Mouse (Mus musculus) limb, embryonic 12.5 days (tissue): ENCODE measurements around the gene Nfyb. TPM values are rescaled to one million over a fixed set of nuclear protein-coding genes. Genes with fewer than 3 reads are reported as not detected.

Experiments used
- ATAC-seq: fragments of 200-750 bp; cut with Nextera tagmentation; 2 replicates; pipeline ENCODE4 v1.8.0; 2017; ENCODE audit warnings: low read depth, moderate TSS enrichment; ENCODE audit not compliant: insufficient number of reproducible peaks, insufficient read depth, low FRiP score, low TSS enrichment
- H3K27ac ChIP-seq: fragments of 300-500 bp; sonication (generic); 2 replicates; pipeline ENCODE4 v1.5.1; 2016; ENCODE audit warnings: mild to moderate bottlenecking, moderate library complexity
- H3K27me3 ChIP-seq: fragments of 300-500 bp; sonication (generic); 2 replicates; pipeline ENCODE4 v1.6.1; 2016; ENCODE audit warnings: mild to moderate bottlenecking, moderate library complexity
- H3K36me3 ChIP-seq: fragments of 300-500 bp; sonication (generic); 2 replicates; pipeline ENCODE4 v1.6.1; 2016; ENCODE audit warnings: mild to moderate bottlenecking, moderate library complexity
- H3K4me1 ChIP-seq: fragments of 300-500 bp; sonication (generic); replicated peaks from 2 replicates; pipeline ENCODE4 v1.6.1; 2016
- H3K4me2 ChIP-seq: fragments of 300-500 bp; sonication (generic); 2 replicates; pipeline ENCODE4 v1.6.1; 2016; ENCODE audit warnings: mild to moderate bottlenecking, moderate library complexity
- H3K4me3 ChIP-seq: fragments of 300-500 bp; sonication (generic); replicated peaks from 2 replicates; pipeline ENCODE4 v1.5.1; 2016; ENCODE audit warnings: mild to moderate bottlenecking
- H3K9ac ChIP-seq: fragments of 300-500 bp; sonication (generic); replicated peaks from 2 replicates; pipeline ENCODE4 v1.6.1; 2016; ENCODE audit warnings: mild to moderate bottlenecking, moderate library complexity
- H3K9me3 ChIP-seq: fragments of 300-500 bp; sonication (generic); 2 replicates; pipeline ENCODE4 v1.6.1; 2016; ENCODE audit warnings: mild to moderate bottlenecking, moderate library complexity
- WGBS: fragments of 180-500 bp; shearing (Covaris S2); methylation state at CpG from one replicate; pipeline ENCODE4 v1.1.7; 2016; 5-methylcytosine and 5-hydroxymethylcytosine counted together
- polyA plus RNA-seq: library from polyadenylated mRNA; unstranded; fragments of >200 nt; fragmentation: Nextera tagmentation; extraction: Ambion mirVana; gene quantifications from 2 replicates; pipeline ENCODE4 v1.2.1, GENCODE M21; 2016

Gene Nfyb
- 61.4 and 66.8 TPM in 2 replicates for polyA plus RNA-seq

DNA sequence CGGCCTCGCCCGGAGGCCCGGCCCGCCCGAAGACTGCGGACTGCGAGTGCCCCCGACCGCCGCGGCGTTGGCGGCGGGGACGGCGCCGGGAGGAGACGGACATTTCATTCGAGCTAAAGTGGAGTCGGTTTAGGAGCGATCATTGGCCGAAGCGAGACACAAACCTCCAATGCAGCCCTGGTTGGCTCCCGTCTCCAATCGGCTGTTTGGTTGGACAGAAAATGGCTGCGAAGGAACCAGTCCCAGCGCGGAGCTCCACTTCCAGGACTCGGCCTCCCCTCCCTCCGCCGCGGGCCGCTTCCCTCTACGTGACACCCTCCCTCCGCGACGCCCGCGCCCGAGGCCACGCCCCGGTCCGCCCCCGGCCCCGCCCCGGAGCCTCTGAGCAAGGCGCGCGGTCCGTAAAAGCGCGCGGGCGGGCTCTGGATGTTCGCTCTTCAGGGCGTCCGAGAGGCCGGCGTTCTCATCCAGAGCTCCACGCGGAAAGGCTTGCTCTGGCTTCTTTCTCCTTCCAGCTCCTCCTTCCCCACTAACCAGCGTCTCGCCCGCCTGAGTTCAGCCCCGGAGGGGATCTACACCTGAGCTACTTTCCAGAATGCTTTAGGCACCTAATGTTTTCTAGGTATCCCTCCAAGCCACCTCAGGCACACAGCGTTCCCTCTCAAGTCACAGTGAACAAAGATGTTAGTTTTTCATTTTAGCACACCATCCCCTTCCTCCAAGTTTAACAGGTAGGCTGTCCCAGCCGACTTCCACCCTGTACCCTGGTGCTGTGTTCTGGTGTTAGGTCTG lies at the start of gene Nfyb:
TSS of gene Nfyb (minus strand) at position 305 of the 792 bp plus-strand sequence.
- H3K4me3 ChIP-seq, result peak within 1 kb of the TSS; percentile 96
- peak within 1 kb of the TSS; percentile 100 for H3K27ac ChIP-seq
- H3K27me3 ChIP-seq, result no peaks in the 10 kb centered on the region
- 1% methylated on average over 66 of the region's 68 CpGs for WGBS
- H3K9me3 ChIP-seq, result no peaks in the 10 kb centered on the region
- H3K4me1 ChIP-seq, result peaks cover 37% of the 10 kb centered on the region
- H3K36me3 ChIP-seq, result peaks cover 25% of the 10 kb centered on the region
- H3K4me2 ChIP-seq, result peak within 1 kb of the TSS; percentile 73
- peak within 1 kb of the TSS; percentile 100 for H3K9ac ChIP-seq
- ATAC-seq, result peak; percentile 97

DNA sequence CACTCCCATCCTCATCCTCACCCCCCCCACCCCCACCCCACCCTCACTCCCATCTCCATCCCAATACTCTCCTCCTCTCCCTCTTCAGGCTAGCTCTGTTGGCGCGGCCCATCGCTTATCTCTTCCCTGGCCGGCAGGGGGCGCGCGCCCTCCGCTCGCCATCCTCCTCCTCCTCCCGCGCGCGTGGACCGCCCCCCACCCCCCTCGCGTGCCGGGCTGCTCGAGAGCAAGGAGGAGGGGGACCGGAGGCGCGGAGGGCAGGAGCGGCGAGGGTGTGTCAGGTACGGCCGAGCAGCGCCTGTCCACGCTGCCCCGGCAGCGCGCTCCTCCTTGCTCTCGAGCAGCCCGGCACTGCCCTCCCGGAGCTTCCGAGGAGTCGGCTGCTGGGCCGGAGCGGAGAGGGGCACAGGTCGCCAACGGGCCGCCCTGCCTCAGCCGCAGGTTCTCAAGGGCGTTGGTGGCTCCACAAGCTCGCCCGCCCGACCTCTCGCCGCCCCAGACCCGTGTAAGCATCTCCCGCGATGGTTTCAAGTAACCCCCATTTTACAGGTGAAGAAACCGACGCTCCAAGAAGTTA lies 48.0 kb upstream of the Nfyb start:
- H3K4me2 ChIP-seq, result peak overlapping the region; percentile 69
- no peaks in the 10 kb centered on the region; the same call in 1 of the 2 replicates for H3K27me3 ChIP-seq
- H3K9me3 ChIP-seq, result no peaks in the 10 kb centered on the region
- H3K36me3 ChIP-seq, result no peaks in the 10 kb centered on the region
- ATAC-seq, result peak; percentile 49
- 6% methylated on average over 47 of the region's 52 CpGs for WGBS
- H3K4me1 ChIP-seq, result peaks cover 19% of the 10 kb centered on the region
- H3K9ac ChIP-seq, result peak overlapping the region; percentile 51
- H3K4me3 ChIP-seq, result peak overlapping the region; percentile 56
- H3K27ac ChIP-seq, result 0 out of 2 replicates have a peak overlapping the region, but pooled peaks have one; percentile 41

DNA sequence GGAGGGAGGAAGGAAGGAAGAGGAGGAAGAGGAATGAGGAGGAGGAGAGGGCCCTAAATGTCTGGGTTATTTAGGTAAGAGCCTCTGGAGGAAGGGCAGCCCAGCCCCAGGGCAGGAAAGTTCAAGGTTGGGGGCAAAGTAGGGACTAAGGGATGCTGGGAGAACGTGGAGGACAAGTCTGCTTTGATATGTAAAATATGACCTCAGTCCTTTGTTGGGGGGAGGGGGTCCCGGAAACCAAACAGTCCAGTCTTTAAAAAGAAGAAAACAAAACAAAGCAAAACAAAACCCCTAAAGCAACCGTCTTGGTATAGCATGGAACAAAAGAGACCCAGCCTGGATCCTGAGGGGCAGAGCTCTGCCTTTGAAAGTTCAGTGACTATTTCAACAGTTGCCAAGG lies 45.4 kb upstream of the Nfyb start:
- no peaks in the 10 kb centered on the region for H3K36me3 ChIP-seq
- no peak overlapping the region for H3K27ac ChIP-seq
- H3K9me3 ChIP-seq, result no peaks in the 10 kb centered on the region
- no peak overlapping the region for H3K9ac ChIP-seq
- H3K4me3 ChIP-seq, result no peak overlapping the region
- peaks cover 10% of the 10 kb centered on the region for H3K4me1 ChIP-seq
- ATAC-seq, result no peak
- 30% methylated on average over 3 of the region's 3 CpGs for whole genome bisulfite sequencing
- no peaks in the 10 kb centered on the region; the same call in 1 of the 2 replicates for H3K27me3 ChIP-seq
- H3K4me2 ChIP-seq, result no peak overlapping the region

DNA sequence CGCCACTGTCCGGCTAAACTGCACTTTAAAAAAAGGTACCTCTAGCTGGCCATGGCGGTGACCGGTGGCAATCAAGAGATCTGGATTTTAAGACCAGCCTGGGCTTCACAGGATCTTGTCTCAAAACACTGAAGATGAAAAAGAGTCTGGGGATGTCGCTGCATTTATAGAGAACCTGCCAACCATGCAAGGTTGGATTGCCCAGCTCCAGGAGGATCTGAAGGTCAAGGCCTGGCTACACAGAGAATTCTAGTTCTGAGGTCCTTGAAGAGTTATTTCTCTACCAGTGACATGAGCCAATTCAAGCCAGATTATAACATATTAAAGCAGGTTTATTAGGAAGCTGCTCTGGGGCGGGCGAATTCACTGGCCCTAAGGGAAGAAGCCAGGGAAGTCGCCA lies 44.9 kb upstream of the Nfyb start:
- Histone ChIP-seq H3K4me1 (peaks cover 5% of the 10 kb centered on the region), H3K27ac (no peak overlapping the region), H3K9me3 (no peaks in the 10 kb centered on the region), H3K27me3 (no peaks in the 10 kb centered on the region; the same call in 1 of the 2 replicates), H3K36me3 (no peaks in the 10 kb centered on the region), H3K9ac (no peak overlapping the region), H3K4me2 (no peak overlapping the region), H3K4me3 (no peak overlapping the region)
- whole genome bisulfite sequencing, result 80% methylated on average over 8 of the region's 8 CpGs
- ATAC-seq, result no peak

DNA sequence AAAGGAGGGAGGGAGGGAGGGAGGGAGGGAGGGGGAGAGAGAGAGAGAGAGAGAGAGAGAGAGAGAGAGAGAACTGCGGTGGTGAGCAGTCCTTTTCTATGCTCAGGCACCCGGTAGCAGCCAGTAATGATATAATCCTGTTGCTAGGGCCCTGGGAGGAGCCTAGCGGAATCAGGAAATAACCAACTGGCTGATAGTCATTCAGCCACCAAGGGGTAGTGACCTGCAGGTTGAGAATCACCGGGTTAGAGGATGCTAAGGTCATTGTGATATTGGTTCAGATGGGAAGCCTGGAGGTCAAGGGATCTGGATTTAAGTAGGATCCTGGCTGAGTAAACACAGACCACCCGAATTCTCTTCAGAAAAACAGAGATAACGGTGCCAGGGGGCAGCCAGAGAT lies 44.2 kb upstream of the Nfyb start:
- 58% methylated on average over 6 of the region's 6 CpGs for WGBS
- Histone ChIP-seq H3K9me3 (no peaks in the 10 kb centered on the region), H3K9ac (no peak overlapping the region), H3K4me2 (no peak overlapping the region), H3K27ac (no peak overlapping the region), H3K4me3 (no peak overlapping the region), H3K36me3 (no peaks in the 10 kb centered on the region), H3K27me3 (no peaks in the 10 kb centered on the region; the same call in 1 of the 2 replicates), H3K4me1 (no peaks in the 10 kb centered on the region)
- ATAC-seq, result no peak

DNA sequence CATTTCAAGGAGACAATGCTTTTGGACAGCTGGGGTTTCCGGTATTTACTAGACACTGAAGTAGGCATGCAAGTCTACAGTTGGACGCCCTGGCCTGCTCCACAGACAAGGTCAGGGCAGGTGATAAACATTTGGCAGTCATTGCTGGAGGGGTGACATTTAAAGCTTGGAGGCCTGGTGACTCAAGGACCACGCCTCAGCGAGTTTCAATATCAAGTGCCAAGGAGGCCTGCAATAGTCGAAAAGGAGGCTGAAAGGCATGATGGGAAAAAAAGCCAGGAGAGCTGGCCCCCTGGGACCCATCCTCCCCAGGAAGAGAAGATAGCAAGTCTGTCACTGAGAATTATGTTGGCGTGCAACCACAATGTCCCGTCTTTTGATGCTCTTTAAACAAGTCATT lies 43.3 kb upstream of the Nfyb start:
- no peaks in the 10 kb centered on the region for H3K9me3 ChIP-seq

DNA sequence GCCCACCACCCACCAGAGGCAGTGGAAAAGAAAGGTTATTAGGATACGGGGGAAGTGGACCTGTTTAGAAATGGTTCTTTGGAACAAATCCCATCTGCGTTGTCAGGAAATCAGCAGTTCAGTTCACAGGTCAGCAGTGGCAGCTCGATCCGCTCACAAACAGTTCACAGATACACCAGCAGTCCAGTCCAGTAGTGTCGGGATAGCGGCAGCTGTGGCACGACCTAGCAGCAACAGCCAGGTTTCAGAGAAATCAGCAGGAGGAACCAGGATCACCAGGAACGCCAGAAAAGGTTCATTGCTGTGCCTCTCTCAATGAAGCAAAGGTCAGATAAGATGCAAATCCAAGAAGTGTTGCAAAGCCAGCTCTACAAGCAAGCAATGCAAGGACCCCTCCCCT lies 42.5 kb upstream of the Nfyb start:
- no peaks in the 10 kb centered on the region for H3K9me3 ChIP-seq
- 77% methylated on average over 8 of the region's 8 CpGs for WGBS
- no peaks in the 10 kb centered on the region for H3K27me3 ChIP-seq
- H3K4me1 ChIP-seq, result no peaks in the 10 kb centered on the region
- H3K4me3 ChIP-seq, result no peak overlapping the region
- ATAC-seq, result no peak
- no peaks in the 10 kb centered on the region for H3K36me3 ChIP-seq
- no peak overlapping the region for H3K27ac ChIP-seq
- H3K9ac ChIP-seq, result no peak overlapping the region
- H3K4me2 ChIP-seq, result no peak overlapping the region

More for the DNA sequence above, 43.3 kb upstream of the Nfyb start:
- Histone ChIP-seq H3K4me1 (no peaks in the 10 kb centered on the region), H3K9ac (no peak overlapping the region), H3K36me3 (no peaks in the 10 kb centered on the region), H3K27ac (no peak overlapping the region), H3K4me2 (no peak overlapping the region), H3K4me3 (no peak overlapping the region), H3K27me3 (no peaks in the 10 kb centered on the region; the same call in 1 of the 2 replicates)
- no peak for ATAC-seq
- WGBS, result 79% methylated on average over 7 of the region's 7 CpGs

DNA sequence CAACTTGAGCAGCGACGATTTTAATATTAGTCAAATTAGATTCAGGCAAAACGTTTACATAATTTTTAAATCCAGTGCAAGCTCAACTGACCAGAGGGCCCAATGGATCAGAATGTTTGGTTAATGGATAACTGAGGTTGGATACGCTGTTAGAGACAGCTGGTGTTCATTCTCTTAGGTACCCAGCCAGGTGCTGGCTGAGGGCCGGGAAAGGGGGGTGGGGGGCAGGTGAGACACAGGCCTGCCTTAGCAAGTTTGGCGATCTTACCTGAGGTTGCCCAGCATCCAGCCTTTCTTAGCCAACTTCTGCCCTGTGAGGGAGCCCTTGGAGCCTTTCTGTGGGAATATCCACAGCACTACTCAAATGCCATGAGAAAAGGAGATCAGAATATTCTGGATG lies 41.2 kb upstream of the Nfyb start:
- H3K4me1 ChIP-seq, result no peaks in the 10 kb centered on the region
- no peak overlapping the region for H3K27ac ChIP-seq
- no peak for ATAC-seq
- no peak overlapping the region for H3K4me3 ChIP-seq
- H3K9ac ChIP-seq, result no peak overlapping the region
- H3K9me3 ChIP-seq, result no peaks in the 10 kb centered on the region
- WGBS, result 86% methylated on average over 6 of the region's 6 CpGs
- H3K4me2 ChIP-seq, result no peak overlapping the region
- H3K36me3 ChIP-seq, result no peaks in the 10 kb centered on the region
- H3K27me3 ChIP-seq, result no peaks in the 10 kb centered on the region

DNA sequence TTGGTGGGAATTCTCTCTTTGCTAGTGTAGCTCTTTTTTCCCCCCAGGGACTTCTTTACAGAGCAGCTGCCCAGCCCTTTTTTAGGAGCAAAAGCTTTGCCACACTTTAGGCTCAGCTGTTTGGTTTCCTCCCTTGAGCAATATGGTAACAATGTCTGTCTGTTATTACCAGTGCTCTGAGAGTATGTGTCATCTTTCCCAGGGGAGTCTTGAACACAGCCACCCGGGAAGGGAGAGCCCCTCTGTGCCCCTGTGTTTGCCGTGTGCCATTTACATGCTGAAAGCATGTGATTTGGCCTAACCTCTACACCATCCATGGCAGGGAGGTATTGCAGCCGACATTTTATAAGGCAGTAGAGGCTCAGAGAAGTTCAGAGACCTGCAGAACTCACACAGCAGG lies 40.5 kb upstream of the Nfyb start:
- Histone ChIP-seq H3K27ac (no peak overlapping the region), H3K9ac (no peak overlapping the region), H3K27me3 (no peaks in the 10 kb centered on the region), H3K9me3 (no peaks in the 10 kb centered on the region), H3K4me2 (no peak overlapping the region), H3K4me1 (no peaks in the 10 kb centered on the region), H3K4me3 (no peak overlapping the region), H3K36me3 (no peaks in the 10 kb centered on the region)
- ATAC-seq, result no peak
- 57% methylated on average over 3 of the region's 3 CpGs for WGBS

DNA sequence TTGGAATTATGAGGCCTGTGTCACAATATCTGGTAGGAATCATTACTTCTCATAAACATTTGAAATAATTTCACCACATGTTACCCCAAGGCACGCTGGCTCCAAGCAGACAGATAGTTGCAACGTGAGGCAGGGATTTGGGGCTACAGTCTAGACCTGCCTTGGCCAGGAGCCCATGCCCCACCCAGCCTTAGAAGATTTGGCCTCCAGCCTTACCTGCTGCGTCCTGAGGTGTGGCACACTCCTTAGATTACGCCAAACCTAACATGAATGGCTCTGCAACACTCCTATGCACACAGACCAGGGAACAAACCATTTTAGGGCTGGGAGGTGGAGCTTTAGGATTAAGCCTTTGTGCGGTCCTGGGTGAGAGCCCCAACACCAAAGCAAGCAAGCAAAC lies 36.1 kb upstream of the Nfyb start:
- no peaks in the 10 kb centered on the region for H3K9me3 ChIP-seq
- WGBS, result 78% methylated on average over 5 of the region's 5 CpGs
- H3K4me2 ChIP-seq, result no peak overlapping the region

DNA sequence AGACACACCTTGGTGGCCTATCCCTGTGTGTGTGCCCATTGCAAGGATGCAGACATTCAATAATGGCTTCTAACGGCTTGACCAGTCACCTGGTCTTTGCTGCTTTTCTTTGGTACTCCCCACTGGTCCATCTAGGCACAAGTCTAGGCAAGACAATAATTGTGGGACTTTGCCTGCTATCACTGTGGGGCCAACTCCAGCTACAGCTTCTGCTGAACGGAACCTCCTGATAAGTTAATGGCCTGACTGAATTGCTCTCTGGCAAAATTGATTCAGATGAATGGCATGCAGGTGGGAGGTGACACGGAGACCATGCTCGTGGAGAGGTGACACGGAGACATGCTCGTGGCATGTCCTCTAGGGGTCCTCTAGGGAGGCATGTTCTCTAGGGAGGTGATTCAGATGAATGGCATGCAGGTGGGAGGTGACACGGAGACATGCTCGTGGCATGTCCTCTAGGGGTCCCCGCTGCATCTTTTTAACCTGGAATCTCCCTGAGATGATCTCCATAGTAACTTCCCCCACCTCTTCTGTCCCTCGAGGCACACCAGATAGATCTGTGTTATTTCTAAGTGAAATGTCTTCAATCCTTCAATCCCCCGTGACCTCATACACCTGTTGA lies 34.5 kb upstream of the Nfyb start:
- no peak overlapping the region for H3K9ac ChIP-seq
- no peak overlapping the region for H3K4me2 ChIP-seq
- H3K4me1 ChIP-seq, result peaks cover 12% of the 10 kb centered on the region; the same call in 1 of the 2 replicates
- no peak for ATAC-seq
- no peaks in the 10 kb centered on the region for H3K36me3 ChIP-seq
- H3K27me3 ChIP-seq, result no peaks in the 10 kb centered on the region
- no peak overlapping the region for H3K27ac ChIP-seq
- WGBS, result 60% methylated on average over 11 of the region's 11 CpGs
- H3K9me3 ChIP-seq, result no peaks in the 10 kb centered on the region
- no peak overlapping the region for H3K4me3 ChIP-seq

More for the DNA sequence above, 36.1 kb upstream of the Nfyb start:
- Histone ChIP-seq H3K27me3 (no peaks in the 10 kb centered on the region), H3K4me3 (no peak overlapping the region), H3K36me3 (no peaks in the 10 kb centered on the region), H3K4me1 (peaks cover 12% of the 10 kb centered on the region; the same call in 1 of the 2 replicates), H3K27ac (no peak overlapping the region), H3K9ac (no peak overlapping the region)
- no peak for ATAC-seq
